Mouse (Mus musculus) testis, adult 2 months (tissue): ENCODE data around the gene Lep.

ENCODE experiments used
- CTCF ChIP-seq: fragments of 200-500 bp; IDR thresholded peaks from 2 replicates; pipeline ENCODE4 v1.5.1; 2012; ENCODE audit warnings: low read depth, mild to moderate bottlenecking, inconsistent platforms, low read length, moderate library complexity; ENCODE audit not compliant: control insufficient read depth, insufficient read depth, insufficient replicate concordance
- POLR2A ChIP-seq: fragments of 200-500 bp; IDR thresholded peaks from 2 replicates; pipeline ENCODE4 v1.6.1; 2012; ENCODE audit warnings: low read depth, mild to moderate bottlenecking, inconsistent platforms, low read length, moderate library complexity; ENCODE audit not compliant: control insufficient read depth

DNA sequence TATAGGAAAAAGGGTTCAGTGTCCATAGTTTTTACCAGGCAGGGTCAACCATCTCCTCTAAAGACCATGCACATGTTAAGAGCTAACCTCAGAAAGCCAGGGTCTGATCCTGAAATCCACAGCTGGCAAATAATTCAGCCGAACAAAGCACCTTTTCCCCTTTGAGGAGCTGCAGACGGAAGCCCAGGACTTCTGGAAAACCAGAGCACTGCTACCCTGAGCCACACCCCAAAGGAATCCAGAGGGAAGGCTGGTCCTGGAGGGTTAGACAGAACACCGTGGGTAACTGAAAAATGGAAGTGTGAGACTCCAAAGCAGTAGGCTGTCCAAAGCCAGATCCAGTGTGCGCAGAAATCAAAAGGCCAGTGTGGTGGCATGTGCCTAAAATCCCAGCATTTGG lies 58.9 kb downstream of the Lep start:
- TF ChIP-seq CTCF = no peak
- TF ChIP-seq POLR2A = no peak
